Mouse (Mus musculus) activated CD4-positive, CD25-positive, alpha-beta regulatory T cell (primary cell): ENCODE measurements around the gene Olfr679. TPM values are rescaled to one million over a fixed set of nuclear protein-coding genes. Genes with fewer than 3 reads are reported as not detected.

Experiments
- polyA plus RNA-seq, 2 experiments: library from polyadenylated mRNA; unstranded; fragments of 100-300 nt; shearing (Covaris generic); gene quantifications; one replicate each; pipeline ENCODE4 v1.2.1; 2017

The Olfr679 gene
- polyA plus RNA-seq: not detected

DNA sequence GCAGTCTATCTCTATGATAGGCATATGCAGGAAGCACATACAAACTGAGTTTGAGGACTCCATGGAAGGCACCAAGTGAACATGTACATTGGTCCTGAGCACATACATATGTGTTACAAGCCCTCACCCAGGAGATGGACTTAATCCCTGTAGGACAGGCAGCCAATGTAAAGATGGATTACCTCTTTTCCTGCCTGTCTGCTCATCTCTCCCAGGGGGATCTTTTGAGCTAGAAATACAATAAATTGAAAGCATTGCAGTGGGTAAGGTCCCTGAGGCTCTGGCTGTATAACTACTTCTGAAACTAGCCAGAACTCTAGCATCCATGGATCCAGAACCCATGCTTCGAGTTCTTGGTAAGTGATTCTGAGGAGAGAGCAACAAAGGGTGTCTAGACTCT is at the start of gene Olfr679:
Olfr679 (plus strand) TSS at position 301 of the 400 bp plus-strand sequence.

DNA sequence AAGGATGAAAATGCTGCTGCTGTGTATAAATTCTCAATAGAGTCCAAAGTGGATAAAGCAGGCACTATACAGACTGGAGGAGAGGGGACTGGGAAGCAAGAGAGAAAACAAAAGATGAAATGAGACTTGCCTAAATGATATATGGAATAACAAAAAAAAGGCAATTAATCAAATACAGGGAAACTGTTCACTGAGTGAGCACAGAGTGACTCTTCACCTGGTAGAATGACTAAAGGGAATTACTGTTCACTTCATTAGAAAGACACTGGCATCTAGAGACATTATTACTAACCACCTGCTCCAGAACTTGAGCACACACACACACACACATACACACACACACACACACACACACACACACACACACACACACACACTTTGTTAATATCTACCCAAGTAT is 48.6 kb upstream of the Olfr679 start, which contains the start of gene Olfr676:
Olfr676 (plus strand) TSS at position 301 of the 400 bp plus-strand sequence.

DNA sequence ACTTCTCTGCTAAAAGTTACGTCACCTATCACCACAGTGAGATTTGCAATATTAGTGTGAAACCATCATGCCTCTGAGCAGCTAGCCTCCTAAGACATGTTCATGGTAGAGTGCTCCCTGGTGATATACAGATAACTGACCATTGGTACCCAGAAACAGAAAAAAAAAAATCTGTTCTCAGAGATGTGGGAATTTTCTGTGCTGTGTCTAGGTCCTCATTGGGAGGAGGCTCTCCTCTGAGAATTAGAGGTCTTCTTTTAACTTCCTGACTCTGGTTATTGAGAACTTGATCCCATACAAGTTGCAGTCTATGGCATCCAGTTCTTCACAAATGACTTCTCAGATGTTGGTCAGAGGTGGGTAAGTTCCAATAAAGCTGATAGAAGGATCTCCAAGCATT is 16.8 kb upstream of the Olfr679 start, which contains the start of gene Olfr678:
Olfr678 (plus strand) TSS at position 301 of the 400 bp plus-strand sequence.

DNA sequence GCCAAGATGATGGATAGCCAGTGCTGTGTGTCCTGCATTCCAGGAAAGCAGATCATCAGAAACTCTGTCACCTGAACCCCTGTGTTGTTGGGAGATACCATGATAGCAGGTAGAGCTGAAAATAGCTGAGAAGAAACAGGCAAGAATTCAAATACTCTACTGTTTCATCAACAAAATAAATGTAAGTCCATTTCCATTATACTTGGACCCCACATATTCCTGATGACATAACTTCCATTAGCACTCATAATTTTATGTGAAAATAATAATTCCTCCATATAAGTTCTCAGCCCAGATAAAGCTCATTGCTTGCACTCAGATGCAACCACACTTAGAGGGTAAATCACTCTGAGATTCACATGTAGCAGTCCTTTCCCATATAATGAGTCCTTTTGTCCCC is 11.7 kb downstream of the Olfr679 start, which contains the start of gene Olfr680-ps1:
Olfr680-ps1 (minus strand) TSS at position 101 of the 400 bp plus-strand sequence.

DNA sequence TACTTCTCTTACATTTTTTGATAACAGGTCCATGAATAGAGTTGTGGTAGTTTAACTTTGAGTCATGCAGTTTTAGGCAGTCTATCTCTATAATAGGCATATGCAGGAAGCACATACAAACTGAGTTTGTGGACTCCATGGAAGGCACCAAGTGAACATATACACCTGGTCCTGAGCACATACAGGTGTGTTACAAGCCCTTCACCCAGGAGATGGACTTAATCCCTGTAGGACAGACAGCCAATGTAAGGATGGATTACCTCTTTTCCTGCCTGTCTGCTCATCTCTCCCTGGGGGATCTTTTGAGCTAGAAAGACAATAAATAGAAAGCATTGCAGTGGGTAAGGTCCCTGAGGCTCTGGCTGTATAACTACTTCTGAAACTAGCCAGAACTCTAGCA is 35.5 kb downstream of the Olfr679 start, which contains the start of gene Olfr681:
Olfr681 (plus strand) TSS at position 301 of the 400 bp plus-strand sequence.

Other genes with a start within 250 kb of the Olfr679 start
- gene Usp17lb, start 238.6 kb upstream of the Olfr679 start, polyA plus RNA-seq: not detected
- under 1 TPM in 1 of 2 experiments, not detected in 1; 0.27 TPM for gene Usp17la, start 224.2 kb upstream of the Olfr679 start, polyA plus RNA-seq
- not detected for gene Olfr665, start 203.2 kb upstream of the Olfr679 start, polyA plus RNA-seq
- not detected for gene Olfr666, start 185.3 kb upstream of the Olfr679 start, polyA plus RNA-seq
- gene Olfr667, start 159.7 kb upstream of the Olfr679 start, polyA plus RNA-seq: not detected
- not detected for gene Olfr668, start 153.1 kb upstream of the Olfr679 start, polyA plus RNA-seq
- not detected for gene Olfr669, start 147.0 kb upstream of the Olfr679 start, polyA plus RNA-seq
- gene Olfr670, start 118.6 kb upstream of the Olfr679 start, polyA plus RNA-seq: under 1 TPM in 1 of 2 experiments, not detected in 1; 0.16 TPM
- not detected for gene Olfr671, start 102.1 kb upstream of the Olfr679 start, polyA plus RNA-seq
- under 1 TPM in 1 of 2 experiments, not detected in 1; 0.25 TPM for gene Olfr672, start 79.2 kb upstream of the Olfr679 start, polyA plus RNA-seq
- gene Olfr675, start 52.7 kb upstream of the Olfr679 start, polyA plus RNA-seq: under 1 TPM in 1 of 2 experiments, not detected in 1; 0.11 TPM
- not detected for gene Olfr676, start 48.5 kb upstream of the Olfr679 start, polyA plus RNA-seq
- not detected for gene Olfr677, start 29.8 kb upstream of the Olfr679 start, polyA plus RNA-seq
- not detected for gene Olfr678, start 16.7 kb upstream of the Olfr679 start, polyA plus RNA-seq
- gene Olfr680-ps1, start 11.6 kb downstream of the Olfr679 start, polyA plus RNA-seq: not detected
- under 1 TPM in 1 of 2 experiments, not detected in 1; 0.05 TPM for gene Olfr681, start 35.6 kb downstream of the Olfr679 start, polyA plus RNA-seq
- gene Olfr683, start 65.8 kb downstream of the Olfr679 start, polyA plus RNA-seq: not detected
- not detected for gene Olfr684, start 82.4 kb downstream of the Olfr679 start, polyA plus RNA-seq
- not detected for gene Olfr685, start 104.8 kb downstream of the Olfr679 start, polyA plus RNA-seq
- gene Olfr686, start 126.3 kb downstream of the Olfr679 start, polyA plus RNA-seq: not detected
- not detected for gene Olfr688, start 206.9 kb downstream of the Olfr679 start, polyA plus RNA-seq
- gene Olfr689, start 230.0 kb downstream of the Olfr679 start, polyA plus RNA-seq: under 1 TPM in 1 of 2 experiments, not detected in 1; 0.02 TPM